Mouse (Mus musculus) NIH3T3 (cell line): Measurements from ENCODE around the gene Itpk1.
"Not testable (repeated sequence)": the region's sequence is repeated elsewhere in the genome, so short reads cannot be mapped to it uniquely, and the experiment has no call there.

Source experiments
- DNase-seq: peaks from one replicate; pipeline ENCODE4 v3.0.0-alpha.2; 2012; ENCODE audit warnings: low read depth

The Itpk1 gene

DNA sequence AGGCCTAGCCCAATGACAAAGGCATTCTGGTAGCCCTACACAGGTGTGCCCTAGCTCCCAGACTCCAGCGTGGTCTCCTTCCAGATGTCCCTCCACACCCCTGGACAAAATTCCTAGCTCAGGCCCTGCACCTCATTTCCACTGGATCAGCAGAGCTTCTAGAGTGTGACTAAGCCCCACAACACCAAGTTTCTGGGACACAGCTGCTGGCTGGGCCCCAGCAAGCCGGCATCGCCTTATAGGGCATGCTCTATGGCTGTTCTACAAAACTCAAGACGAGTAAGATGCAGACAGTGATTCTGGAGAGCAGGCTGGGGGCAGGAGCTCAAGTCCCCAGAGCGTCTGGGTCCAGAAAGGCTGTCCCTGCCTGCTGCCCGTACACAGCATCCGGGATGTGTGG is 43.0 kb downstream of the Itpk1 start:
- peak; percentile 53 for DNase-seq

DNA sequence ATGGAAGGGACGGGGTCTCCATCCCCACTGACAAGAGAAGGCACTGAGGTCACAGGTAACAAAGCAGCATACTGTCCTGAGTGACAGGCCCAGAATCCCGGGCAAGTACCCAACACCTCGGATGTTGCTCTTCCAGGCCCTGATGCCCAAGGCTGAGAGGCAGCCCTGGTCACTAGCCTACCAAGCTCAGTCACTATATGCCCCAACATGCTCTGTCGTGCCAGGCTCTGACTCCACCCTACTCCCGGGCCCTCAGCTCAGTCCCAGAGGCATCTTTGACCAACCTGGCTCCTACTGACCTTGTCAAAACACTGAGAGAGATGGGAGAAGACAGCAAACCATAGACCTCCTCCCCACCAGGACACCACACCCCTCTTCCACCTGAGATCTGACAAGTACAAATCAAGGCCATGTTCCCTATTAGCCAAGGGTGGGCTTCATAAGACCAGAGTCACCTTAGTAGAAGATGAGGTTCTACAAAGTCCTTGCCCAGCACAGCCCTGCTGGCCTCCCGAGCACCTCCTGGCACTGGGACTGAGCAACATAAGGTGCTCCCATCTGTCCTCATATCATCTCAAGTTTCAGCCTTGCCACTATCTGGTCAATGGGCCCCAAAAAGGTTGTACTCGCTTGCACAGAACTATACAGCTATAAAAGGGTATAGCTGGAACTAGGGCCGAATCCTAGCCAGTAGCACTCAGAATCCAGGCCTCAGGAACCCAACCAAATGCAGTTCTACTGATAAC is 43.7 kb downstream of the Itpk1 start:
- DNase-seq, result no peak

DNA sequence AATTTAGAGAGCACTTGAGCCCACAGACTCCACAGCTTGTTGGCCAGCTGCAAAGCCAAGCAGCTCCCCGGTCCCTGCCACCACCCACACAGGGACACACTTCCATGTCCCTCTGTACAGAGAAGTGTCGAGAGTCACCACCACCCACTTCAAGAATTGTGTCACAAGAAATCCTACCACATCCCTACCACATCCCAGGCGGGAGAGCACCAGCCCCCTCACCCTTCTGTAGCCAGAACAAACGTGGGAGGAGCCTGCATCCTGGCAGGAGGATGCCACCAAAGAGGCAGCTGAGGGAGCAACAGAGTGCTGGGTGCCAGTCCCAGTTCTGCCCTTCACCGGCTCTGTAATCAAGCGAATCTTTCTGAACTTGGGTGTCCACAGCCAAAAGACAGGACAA is 51.7 kb downstream of the Itpk1 start:
- no peak for DNase-seq

DNA sequence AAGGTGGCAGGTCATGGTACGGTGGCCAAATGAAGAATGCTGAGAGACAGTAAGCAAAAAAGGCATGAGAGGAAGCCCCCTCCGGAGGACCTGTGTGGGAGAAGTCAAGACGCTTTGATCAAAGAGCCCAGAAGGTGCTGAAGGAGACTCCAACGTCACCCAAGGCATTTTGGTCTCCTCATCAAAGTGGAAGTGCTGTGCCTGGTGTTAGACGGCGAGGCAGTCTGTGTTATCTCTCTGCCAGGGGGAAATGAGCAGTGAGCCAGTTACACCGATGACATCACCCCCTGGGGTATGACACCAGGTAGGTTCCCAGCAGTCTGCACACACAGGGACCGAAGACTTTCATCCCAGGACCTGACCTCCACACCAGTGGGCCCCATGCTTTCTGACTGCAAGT is 52.3 kb downstream of the Itpk1 start:
- DNase-seq, result no peak

DNA sequence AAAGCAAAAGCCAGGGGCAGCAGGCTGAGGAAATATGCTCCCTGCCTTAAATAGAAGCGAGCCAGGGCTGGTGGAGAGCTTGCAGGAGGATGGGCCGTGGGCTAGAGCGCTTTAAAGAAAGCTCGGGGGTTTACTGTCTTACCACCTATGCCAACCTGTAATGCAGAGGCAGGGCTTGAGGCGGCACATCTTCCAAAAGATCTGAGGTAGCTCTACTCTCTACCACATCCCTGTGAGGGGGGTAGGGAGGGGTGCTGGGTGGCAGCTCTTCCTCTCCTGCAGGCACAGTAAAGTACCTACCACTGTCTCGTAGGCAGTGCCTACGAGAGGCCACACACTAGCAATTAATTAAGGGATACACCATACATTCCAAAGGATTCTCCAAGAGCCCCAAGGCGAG is 52.9 kb downstream of the Itpk1 start:
- no peak for DNase-seq

DNA sequence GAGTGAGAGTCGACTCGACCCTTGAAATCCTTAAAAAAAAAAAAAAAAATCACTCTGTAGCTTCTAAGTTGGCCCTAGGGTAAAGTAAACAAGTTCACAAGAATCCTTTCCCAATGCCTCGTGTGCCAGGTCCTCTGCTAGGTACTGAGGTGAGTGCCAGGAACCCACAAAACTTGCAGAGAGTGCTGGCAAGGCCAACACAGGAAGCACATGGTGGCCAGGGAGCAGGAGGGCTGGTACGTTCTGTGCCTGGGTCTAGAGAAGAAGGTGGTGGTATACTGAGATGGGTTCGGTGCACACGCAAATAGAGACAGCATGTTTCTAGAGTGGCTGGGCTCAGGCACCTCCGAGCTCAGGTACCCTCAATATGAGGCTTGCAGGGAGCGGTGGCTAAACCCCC is 53.3 kb downstream of the Itpk1 start:
- no peak for DNase-seq

DNA sequence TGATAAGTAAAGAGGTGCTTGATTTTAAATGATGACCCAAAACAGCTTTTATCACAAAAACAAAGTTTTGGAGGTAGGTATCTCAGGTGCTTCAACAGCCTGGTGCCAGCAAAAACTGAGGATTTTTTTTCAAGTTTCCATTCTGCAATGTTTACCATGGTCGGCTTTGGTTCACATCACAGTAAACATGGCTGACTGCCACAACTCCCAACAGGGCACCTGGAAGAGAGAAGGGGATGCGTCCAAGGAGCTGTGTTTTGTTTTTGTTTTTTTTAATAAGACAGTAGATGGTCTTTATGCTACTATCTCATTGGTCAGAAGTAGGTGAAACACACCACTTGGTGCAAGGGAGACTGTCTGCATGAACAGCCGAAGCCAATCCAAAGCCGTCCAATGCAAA is 54.1 kb downstream of the Itpk1 start:
- no peak for DNase-seq

DNA sequence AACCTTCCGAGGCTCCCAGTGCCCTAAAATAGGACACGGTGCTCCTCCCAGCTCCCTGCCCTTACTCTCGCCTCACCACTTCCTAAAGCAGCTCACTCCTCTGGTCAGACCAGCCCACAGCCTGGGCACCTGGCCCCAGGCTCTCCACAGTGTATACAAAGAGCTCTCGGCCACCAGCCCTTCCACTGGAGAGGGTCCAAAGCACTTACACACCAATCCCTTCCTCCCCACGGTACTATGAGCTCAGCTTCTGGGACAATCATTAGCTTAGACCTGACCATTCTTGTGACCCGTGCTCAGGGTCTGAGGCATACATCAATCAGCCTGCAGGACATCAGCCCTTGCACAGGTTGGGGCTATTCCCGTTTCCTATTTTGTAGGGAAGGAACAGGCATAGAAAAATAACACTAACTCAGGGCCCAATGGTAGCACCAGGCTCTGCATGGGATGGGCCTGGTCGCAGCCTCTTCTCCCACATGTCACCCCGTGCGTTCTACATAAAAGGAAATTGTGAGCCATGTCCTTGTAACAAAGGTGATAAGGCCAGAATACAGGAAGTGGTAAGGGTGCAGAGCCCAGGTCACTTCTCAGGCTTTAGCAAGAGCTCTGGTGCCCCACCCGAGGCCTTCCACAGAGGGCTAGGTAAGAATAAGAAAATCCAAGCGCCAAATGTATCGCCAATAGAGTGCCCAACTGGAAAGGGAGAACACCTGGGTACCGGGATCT is 56.7 kb downstream of the Itpk1 start:
- peak; percentile 22 for DNase-seq

DNA sequence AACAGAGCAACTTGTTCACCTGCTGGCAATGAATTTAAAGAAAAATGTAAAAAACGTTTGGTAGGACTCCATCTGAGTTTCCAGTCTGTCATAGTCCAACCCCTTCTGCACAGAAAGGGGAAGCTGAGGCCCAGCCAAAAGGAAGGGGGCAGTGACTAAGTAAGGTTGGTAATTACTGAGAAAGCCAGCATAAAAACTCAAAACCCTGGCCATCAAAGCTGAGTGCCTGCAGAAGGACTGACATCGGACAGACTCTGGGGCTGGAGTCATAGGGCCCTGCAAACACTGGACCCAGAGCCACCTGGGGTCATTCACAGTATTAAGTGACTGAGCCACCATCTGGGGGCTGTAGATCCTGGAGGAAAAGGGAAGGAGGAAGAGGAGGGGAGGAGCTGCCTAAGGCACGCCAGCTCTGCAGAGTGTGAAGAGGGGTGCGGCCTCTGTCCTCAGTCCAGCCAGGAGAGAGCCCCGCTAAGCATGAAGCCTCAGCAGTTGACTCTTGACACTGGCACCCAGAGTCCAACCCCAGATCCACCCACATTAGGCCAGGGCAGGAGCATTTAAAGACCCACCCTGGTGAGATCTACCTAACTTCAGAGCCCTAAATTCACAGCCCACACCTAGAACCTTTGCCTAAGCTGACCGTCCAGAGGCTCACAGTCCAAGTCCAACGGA is 58.0 kb downstream of the Itpk1 start:
- no peak for DNase-seq

DNA sequence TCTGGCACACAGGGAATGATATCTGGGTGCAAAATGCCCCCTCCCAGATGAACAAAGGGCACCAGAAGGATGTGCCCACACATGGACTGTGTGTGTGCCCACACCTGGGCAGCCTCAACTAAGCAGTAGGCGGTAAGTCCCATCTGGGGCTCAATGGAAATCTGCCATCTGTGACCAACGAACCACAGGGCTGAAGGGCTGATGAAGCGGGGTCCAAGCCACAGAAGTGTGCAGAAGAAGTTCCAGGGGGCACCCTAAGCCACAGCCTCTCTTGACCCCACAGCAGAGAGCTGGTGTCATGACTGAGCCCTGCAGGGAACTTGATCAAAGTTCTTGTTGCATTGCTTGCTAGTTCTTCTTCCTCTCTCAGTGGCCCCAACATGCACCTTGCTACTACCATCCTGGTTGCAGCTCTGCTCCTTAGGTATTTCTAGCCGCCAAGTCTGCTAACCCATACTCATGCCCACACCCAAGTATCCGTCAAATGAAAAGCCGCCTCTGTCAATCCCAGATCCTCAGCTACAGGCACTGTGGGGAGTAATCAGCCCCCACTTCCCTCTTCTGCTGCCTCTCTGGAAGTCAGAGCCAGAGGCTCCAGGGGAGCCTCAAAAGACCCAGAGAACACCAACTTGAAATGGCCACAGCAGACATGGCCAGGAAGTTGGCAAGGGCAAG is 58.7 kb downstream of the Itpk1 start:
- DNase-seq, result no peak

DNA sequence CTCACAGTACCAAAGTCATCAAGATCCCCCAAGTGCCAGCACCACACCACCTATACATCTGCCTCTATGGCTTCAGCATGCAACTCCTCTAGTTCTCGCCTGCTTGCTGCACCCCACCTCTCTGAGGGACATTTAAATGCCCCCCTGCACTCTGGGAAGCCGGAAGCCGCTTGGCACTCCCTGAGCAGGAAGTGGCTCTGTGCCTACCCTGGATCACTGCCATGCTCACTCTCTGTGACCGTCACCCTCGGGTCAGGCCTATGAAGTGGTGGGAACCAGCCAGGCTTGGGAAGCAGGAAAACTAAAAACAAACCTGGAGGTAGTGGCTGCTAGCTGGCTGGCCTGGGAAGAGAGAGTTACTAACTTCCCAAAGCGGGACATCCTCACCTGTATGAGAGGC is 61.4 kb downstream of the Itpk1 start:
- DNase-seq, result no peak

DNA sequence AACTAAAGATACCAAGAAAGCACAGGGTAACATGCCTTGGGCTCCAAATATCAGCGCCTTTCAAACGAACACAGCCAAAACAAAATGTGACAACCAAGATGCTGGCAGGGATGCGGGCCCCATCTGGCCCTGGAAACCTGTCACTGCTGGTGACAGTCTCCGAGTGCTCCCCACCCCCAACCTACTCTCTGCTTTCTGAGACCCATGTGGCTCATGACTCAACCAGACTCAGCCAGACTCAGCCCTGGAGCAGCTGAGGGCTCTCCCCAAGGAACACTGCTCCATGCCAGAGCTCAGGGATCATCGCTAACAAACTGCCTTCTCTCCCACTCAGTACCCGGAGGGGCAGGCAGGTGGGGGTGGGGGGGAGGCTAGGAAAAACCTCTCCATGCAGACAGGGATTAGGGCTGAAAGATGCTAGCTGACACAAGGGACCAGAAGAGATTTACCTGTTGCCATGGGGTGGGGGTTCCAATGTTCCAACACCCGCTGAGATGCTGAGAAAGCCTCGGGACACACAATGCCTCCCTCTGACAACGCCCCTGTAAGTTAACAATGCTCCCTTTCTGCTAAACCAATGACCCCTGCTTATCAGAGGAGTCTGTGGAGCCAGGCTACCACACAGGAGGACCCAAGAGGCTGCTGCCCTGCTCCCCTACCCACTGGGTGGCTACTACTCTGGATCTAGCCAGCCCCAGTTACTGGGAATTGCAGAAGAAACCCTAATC is 64.1 kb downstream of the Itpk1 start:
- peak; percentile 76 for DNase-seq

DNA sequence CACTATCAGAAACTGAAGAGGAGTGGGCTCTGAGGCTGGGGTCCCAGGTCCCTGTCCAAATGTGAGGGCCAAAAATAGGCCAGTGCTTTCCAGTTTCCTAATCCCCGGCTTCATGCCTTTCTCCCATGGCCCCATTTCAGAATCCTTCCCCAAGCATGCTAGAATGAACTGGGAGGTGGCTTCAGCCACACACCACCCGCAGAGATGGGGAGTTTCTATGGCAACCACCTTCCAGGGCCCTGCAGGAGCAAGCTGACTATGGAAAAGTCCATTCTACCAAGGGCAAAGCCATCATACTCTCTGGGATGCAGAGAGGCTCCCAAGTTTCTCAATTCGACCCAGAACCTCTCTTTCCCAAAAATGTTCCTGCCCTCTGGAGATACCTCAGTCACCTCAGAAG is 65.9 kb downstream of the Itpk1 start:
- peak; percentile 27 for DNase-seq

DNA sequence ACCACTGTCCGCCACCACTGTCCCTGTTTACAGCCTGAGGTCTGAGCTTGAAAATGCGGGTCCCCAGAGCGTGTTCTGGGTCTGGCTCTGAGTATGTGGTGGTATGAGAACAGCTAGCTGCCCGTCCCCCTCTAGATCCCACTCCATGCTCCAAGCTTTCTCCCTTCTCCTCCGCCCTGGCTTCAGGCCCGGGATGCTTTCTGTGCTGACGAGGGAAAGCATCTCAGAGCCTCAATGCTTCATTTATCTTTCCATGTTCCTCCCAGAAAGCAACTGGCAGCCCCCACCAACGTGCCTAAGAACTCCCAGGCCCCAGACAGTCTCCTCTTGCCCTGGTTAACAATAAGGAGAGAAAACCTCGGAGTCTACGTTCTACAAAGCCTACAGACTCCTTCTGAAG is 67.5 kb downstream of the Itpk1 start:
- DNase-seq, result no peak

DNA sequence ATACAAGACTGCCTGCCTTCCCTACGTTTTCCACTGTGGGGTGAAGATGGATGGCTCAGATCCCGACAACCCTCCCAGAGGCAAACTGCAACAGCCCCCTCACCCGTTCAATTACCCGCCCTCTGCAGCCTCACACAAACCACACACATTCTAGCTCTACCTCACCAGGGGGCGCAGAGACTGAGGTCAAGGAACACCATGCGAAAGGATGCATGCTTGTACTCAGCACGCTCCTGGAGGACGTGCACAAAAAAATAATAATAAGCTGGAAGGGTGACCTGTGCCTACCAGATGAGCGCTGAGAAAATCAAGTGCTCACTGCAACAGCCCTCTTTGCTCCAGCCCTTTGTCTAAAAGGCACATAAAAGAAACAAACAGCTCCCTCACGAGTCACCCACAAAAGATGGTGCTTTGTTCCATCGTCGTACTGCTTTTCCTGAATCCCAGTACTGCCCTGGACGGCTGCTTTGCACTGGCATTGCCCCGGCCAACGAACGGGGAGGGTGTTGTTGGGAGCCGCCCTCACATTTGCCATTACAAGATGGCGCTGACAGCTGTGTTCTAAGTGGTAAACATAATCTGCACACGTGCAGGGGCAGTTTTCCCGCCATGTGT is 70.2 kb downstream of the Itpk1 start:
- no peak for DNase-seq

DNA sequence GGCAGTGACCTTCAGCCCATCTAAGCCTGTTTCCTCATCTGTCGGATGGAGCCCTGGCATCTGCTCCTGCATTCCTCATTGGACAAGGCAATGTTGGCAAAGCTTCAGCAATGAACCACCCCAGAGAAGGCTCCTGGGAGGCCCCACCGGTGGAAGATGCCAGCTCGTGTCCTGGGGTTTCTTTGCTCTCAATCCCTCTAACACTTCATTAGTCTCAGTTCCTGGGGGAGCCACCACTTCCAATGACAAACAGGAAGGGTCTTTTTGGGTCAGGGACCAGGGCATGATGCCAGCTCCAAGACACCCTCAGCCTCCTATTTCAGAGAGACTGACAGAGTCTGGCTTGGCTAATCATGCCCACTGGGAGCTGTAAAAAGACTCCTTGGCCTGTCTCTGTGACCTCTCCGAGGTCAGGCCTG is 71.6 kb downstream of the Itpk1 start:
- DNase-seq, result peak; percentile 69

DNA sequence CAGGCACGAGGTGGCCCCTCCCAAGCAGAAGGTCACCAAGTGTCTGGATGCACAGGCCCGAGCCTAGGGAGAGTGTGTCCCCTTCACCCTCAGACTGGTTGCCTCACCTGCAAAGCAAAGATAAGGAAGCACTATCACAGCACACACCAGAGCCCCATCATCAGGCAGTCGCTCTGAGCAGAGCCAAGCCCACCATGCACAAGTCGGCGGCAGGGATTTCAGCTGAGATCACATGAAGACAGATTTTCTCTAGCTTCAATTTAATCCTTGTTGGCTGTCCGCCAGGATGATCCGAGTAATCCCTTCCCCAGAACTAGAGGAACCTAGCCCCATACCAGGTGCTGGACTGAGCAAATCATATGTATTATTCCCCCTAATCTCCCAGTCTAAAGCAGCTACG is 73.0 kb downstream of the Itpk1 start:
- peak; percentile 41 for DNase-seq

DNA sequence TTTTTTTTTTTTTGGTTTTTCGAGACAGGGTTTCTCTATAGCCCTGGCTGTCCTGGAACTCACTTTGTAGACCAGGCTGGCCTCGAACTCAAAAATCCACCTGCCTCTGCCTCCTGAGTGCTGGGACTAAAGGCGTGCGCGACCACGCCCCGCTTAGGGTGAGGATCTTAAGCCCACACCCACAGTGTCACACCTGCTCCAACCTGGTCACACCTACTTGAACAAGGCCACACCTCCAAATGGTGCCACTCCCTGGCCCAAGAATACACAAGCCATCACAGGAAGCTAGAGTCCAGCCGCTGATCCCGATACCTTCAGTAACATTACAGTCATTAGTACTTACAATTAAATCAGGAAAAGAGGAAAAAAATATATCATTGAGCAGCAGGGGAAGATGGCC is 74.3 kb downstream of the Itpk1 start:
- not testable (repeated sequence) for DNase-seq

DNA sequence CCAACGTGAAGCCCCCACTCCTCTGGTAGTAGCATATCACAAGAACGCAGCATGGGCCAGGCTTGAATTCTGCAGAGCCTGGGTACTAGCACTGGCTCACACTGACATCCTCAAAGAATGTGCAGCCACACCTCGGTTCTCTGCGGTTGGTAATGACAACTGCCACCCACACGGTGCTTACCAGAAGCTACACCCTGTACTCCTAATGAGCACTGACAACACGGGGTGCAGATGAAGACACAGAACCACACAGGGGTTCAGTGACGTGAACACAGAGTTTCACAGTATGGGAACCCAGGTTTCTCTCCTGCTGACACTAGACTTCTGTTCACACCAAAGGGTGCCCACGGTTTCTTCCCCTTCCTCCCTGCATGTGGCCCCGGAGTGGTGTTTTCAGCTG is 76.5 kb downstream of the Itpk1 start:
- no peak for DNase-seq

DNA sequence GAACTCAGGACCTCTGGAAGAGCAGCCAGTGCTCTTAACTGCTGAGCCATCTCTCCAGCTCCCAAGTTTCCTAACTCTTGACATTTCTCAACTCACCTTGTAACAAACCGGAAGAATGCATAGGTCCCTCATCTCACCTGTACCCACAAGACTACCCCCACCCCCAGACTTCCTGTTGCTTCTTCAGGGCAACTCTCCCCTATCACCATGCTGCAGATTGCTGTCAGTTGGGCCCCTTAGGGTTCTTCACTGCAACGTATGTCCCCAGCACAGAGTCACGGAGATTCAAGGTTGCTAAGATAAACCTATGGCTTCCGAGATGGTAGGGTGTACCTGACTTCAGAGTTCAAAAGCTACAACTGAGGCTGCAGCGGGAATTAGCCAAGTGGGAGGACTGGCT is 77.2 kb downstream of the Itpk1 start:
- no peak for DNase-seq

DNA sequence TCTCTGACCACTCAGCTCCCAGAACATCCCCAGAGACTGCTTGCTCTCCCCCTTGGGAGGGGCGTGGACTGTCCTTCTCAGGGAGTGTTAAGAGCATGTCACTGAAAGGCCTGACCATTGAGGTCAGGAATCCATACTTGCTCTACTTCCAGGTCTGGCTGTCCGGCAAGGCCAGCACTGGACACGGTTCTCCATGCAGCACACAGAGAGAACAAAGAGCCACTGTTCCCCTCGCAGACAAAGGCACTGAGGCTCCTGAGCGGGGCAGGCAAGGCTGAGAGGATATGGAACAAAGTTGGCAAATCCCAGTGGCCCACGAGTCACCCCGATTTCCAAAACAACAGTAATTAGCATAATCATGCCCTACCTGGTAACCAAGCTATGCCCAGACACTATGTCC is 77.9 kb downstream of the Itpk1 start:
- DNase-seq, result peak; percentile 3

DNA sequence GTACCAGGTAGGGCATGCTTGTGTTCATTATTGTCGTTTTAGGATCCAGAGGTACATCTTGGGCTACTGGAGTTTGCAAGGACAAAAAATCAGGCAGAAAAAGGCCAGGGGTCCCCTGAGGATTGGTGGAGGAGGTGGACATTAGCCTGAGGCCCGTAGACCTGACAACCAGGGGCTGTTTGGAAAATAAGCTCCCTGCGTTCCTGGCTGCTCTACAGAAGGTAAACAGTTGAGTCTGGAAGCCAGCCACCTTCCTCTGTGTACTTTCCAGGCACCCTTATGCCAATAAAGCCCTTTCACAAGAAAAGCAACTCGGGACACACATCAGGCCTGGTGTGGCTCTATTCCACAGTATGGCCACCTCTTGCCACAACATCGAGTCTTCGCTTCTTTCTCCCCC is 79.0 kb downstream of the Itpk1 start:
- peak; percentile 6 for DNase-seq
